Mouse (Mus musculus) heart, embryonic 11.5 days (tissue): ENCODE measurements around the gene Olfr2. TPM values are rescaled to one million over a fixed set of nuclear protein-coding genes. Genes with fewer than 3 reads are reported as not detected.
"Not testable (repeated sequence)": the region's sequence is repeated elsewhere in the genome, so short reads cannot be mapped to it uniquely, and the experiment has no call there.

Source experiments
- ATAC-seq: fragments of 200-750 bp; cut with Nextera tagmentation; replicated peaks from 2 replicates; pipeline ENCODE4 v1.8.0; 2017; ENCODE audit warnings: moderate library complexity; ENCODE audit not compliant: insufficient number of reproducible peaks, low FRiP score, low TSS enrichment
- H3K27ac ChIP-seq: fragments of 300-500 bp; sonication (generic); 2 replicates; pipeline ENCODE4 v1.5.1; 2014; ENCODE audit warnings: mild to moderate bottlenecking, low read depth, low read length
- H3K27me3 ChIP-seq: fragments of 300-500 bp; sonication (generic); 2 replicates; pipeline ENCODE4 v1.6.1; 2014; ENCODE audit warnings: mild to moderate bottlenecking, low read length, mixed read lengths; ENCODE audit not compliant: control insufficient read depth, insufficient read depth
- H3K36me3 ChIP-seq: fragments of 300-500 bp; sonication (generic); 2 replicates; pipeline ENCODE4 v1.6.1; 2014; ENCODE audit warnings: mild to moderate bottlenecking, low read length, moderate library complexity, mixed read lengths; ENCODE audit not compliant: control insufficient read depth, insufficient read depth
- H3K4me1 ChIP-seq: fragments of 300-500 bp; sonication (generic); 2 replicates; pipeline ENCODE4 v1.6.1; 2014; ENCODE audit warnings: low read length; ENCODE audit not compliant: control insufficient read depth, insufficient read depth
- H3K4me2 ChIP-seq: fragments of 300-500 bp; sonication (generic); 2 replicates; pipeline ENCODE4 v1.6.1; 2014; ENCODE audit warnings: mild to moderate bottlenecking, moderate library complexity
- H3K4me3 ChIP-seq: fragments of 300-500 bp; sonication (generic); 2 replicates; pipeline ENCODE4 v1.5.1; 2014; ENCODE audit warnings: low read depth, low read length
- H3K9ac ChIP-seq: fragments of 300-500 bp; sonication (generic); 2 replicates; pipeline ENCODE4 v1.6.1; 2014; ENCODE audit warnings: mild to moderate bottlenecking, low read depth, low read length, moderate library complexity
- H3K9me3 ChIP-seq: fragments of 300-500 bp; sonication (generic); replicated peaks from 2 replicates; pipeline ENCODE4 v1.6.1; 2016; ENCODE audit warnings: low read length; ENCODE audit not compliant: control insufficient read depth
- WGBS: fragments of 180-500 bp; shearing (Covaris S2); extraction: QIAGEN DNeasy Blood & Tissue Kit; methylation state at CpG from one replicate; pipeline ENCODE4 v1.1.7; 2014; ENCODE audit not compliant: insufficient replicate concordance; 5-methylcytosine and 5-hydroxymethylcytosine counted together
- polyA plus RNA-seq: library from polyadenylated mRNA; unstranded; fragments of >200 nt; fragmentation: Nextera tagmentation; extraction: Ambion mirVana; gene quantifications from 2 replicates; pipeline ENCODE4 v1.2.1, GENCODE M21; 2014

Gene Olfr2
- polyA plus RNA-seq, 1 experiment from 2014 or later, result not detected

- no peak overlapping the region for H3K9ac ChIP-seq
- H3K27ac ChIP-seq, result no peak overlapping the region
- 78% methylated on average over 3 of the region's 3 CpGs for WGBS
- H3K9me3 ChIP-seq, result no peaks in the 10 kb centered on the region
- no peak for ATAC-seq
- no peaks in the 10 kb centered on the region for H3K27me3 ChIP-seq
- H3K4me1 ChIP-seq, result no peaks in the 10 kb centered on the region
- no peaks in the 10 kb centered on the region for H3K36me3 ChIP-seq
- H3K4me3 ChIP-seq, result no peak overlapping the region
- no peak overlapping the region for H3K4me2 ChIP-seq
Observed at GRCm38 (mm10) chr7:106985236-106985635, 20.6 kb downstream of the Olfr2 start.

GRCm38 (mm10) chr7:106975353-106975752 lies 30.5 kb downstream of the Olfr2 start, which contains the start of gene Olfr711:
Gene Olfr711 (minus strand): TSS chr7:106975453.
- Histone ChIP-seq H3K9ac (no peak within 1 kb of the TSS), H3K36me3 (no peaks in the 10 kb centered on the region), H3K4me2 (no peak within 1 kb of the TSS), H3K4me3 (no peak within 1 kb of the TSS), H3K27me3 (no peaks in the 10 kb centered on the region), H3K9me3 (no peaks in the 10 kb centered on the region), H3K4me1 (no peaks in the 10 kb centered on the region), H3K27ac (no peak within 1 kb of the TSS)
- WGBS, result 49% methylated on average over 1 of the region's 1 CpGs
- no peak for ATAC-seq

- not testable (repeated sequence) for ATAC-seq, H3K4me2 ChIP-seq, H3K4me1 ChIP-seq, H3K36me3 ChIP-seq, H3K27me3 ChIP-seq, H3K9me3 ChIP-seq, H3K9ac ChIP-seq, H3K4me3 ChIP-seq, H3K27ac ChIP-seq
Observed at GRCm38 (mm10) chr7:106967503-106967902, 38.4 kb downstream of the Olfr2 start.

GRCm38 (mm10) chr7:106963837-106964236 lies 42.0 kb downstream of the Olfr2 start, which contains the start of gene Olfr6:
Gene Olfr6 (minus strand): TSS chr7:106963937.
- Histone ChIP-seq H3K4me2 (no peak within 1 kb of the TSS), H3K9ac (no peak within 1 kb of the TSS), H3K4me3 (no peak within 1 kb of the TSS), H3K9me3 (no peaks in the 10 kb centered on the region), H3K27ac (no peak within 1 kb of the TSS), H3K36me3 (no peaks in the 10 kb centered on the region), H3K27me3 (no peaks in the 10 kb centered on the region), H3K4me1 (no peaks in the 10 kb centered on the region)
- 69% methylated on average over 1 of the region's 1 CpGs for WGBS
- ATAC-seq, result no peak

- no peak within 1 kb of the TSS for H3K4me3 ChIP-seq
- H3K36me3 ChIP-seq, result no peaks in the 10 kb centered on the region
- no peaks in the 10 kb centered on the region for H3K9me3 ChIP-seq
- H3K27me3 ChIP-seq, result no peaks in the 10 kb centered on the region
- no peak within 1 kb of the TSS for H3K27ac ChIP-seq
- no peak within 1 kb of the TSS for H3K4me2 ChIP-seq
- H3K9ac ChIP-seq, result no peak within 1 kb of the TSS
- no peak for ATAC-seq
- H3K4me1 ChIP-seq, result no peaks in the 10 kb centered on the region
- 76% methylated on average over 3 of the region's 3 CpGs for WGBS
Observed at GRCm38 (mm10) chr7:106948212-106948611, 57.7 kb downstream of the Olfr2 start, which contains the start of gene Olfr710. Gene Olfr710 (minus strand): TSS chr7:106948312.

Other genes with a start within 250 kb of the Olfr2 start
- not detected in 2 replicates for gene Olfr699, start 212.9 kb downstream of the Olfr2 start, polyA plus RNA-seq
- not detected in 2 replicates for gene Olfr700, start 197.2 kb downstream of the Olfr2 start, polyA plus RNA-seq
- not detected in 2 replicates for gene Olfr701, start 191.9 kb downstream of the Olfr2 start, polyA plus RNA-seq
- not detected in 2 replicates for gene Olfr702, start 172.2 kb downstream of the Olfr2 start, polyA plus RNA-seq
- gene Olfr703, start 162.7 kb downstream of the Olfr2 start, polyA plus RNA-seq, result not detected in 2 replicates
- gene Olfr704, start 142.9 kb downstream of the Olfr2 start, polyA plus RNA-seq, result not detected in 2 replicates
- gene Olfr705, start 129.2 kb downstream of the Olfr2 start, polyA plus RNA-seq, result not detected in 2 replicates
- not detected in 2 replicates for gene Olfr706, start 117.9 kb downstream of the Olfr2 start, polyA plus RNA-seq
- gene Olfr707, start 104.8 kb downstream of the Olfr2 start, polyA plus RNA-seq, result not detected in 2 replicates
- not detected in 2 replicates for gene Olfr1532-ps1, start 98.1 kb downstream of the Olfr2 start, polyA plus RNA-seq
- gene Olfr709-ps1, start 73.9 kb downstream of the Olfr2 start, polyA plus RNA-seq, result not detected in 2 replicates
- not detected in 2 replicates for gene Olfr710, start 57.8 kb downstream of the Olfr2 start, polyA plus RNA-seq
- not detected in 2 replicates for gene Olfr6, start 42.1 kb downstream of the Olfr2 start, polyA plus RNA-seq
- gene Olfr711, start 30.6 kb downstream of the Olfr2 start, polyA plus RNA-seq, result not detected in 2 replicates
- gene Olfr713, start 25.1 kb upstream of the Olfr2 start, polyA plus RNA-seq, result not detected in 2 replicates
- not detected in 2 replicates for gene Olfr714, start 64.9 kb upstream of the Olfr2 start, polyA plus RNA-seq
- not detected in 2 replicates for gene Olfr17, start 87.1 kb upstream of the Olfr2 start, polyA plus RNA-seq
- not detected in 2 replicates for gene Olfr715b, start 104.3 kb upstream of the Olfr2 start, polyA plus RNA-seq
- gene Olfr715, start 125.0 kb upstream of the Olfr2 start, polyA plus RNA-seq, result not detected in 2 replicates
- not detected in 2 replicates for gene Olfr716, start 132.3 kb upstream of the Olfr2 start, polyA plus RNA-seq
- gene Nlrp14, start 160.9 kb upstream of the Olfr2 start, polyA plus RNA-seq, result not detected in 2 replicates
- not detected in 2 replicates for gene Rbmxl2, start 203.4 kb upstream of the Olfr2 start, polyA plus RNA-seq